Mouse (Mus musculus) natural killer cell, adult 2 months (primary cell): ENCODE data around the gene Myh3.

Experiments used
- DNase-seq, 2 experiments: peaks; one replicate each; pipeline ENCODE4 v3.0.0; 2022; ENCODE audit warnings: low spot score in 2 of 2

The Myh3 gene

GRCm38 (mm10) chr11:67078000-67078399 lies at the start of gene Myh3:
TSS of gene Myh3 (plus strand) at chr11:67078300.
- no peak for DNase-seq

GRCm38 (mm10) chr11:67030904-67031602 lies 47.0 kb upstream of the Myh3 start:
- no peak for DNase-seq

GRCm38 (mm10) chr11:67031603-67031915 lies 46.5 kb upstream of the Myh3 start:
- DNase-seq = no peak

GRCm38 (mm10) chr11:67034775-67035485 lies 43.2 kb upstream of the Myh3 start:
- no peak for DNase-seq

- DNase-seq = no peak
Observed at GRCm38 (mm10) chr11:67036229-67036628, 41.9 kb upstream of the Myh3 start.

GRCm38 (mm10) chr11:67036892-67037291 lies 41.2 kb upstream of the Myh3 start:
- DNase-seq = no peak

GRCm38 (mm10) chr11:67039799-67040198 lies 38.3 kb upstream of the Myh3 start:
- no peak for DNase-seq

- no peak for DNase-seq
Observed at GRCm38 (mm10) chr11:67040483-67040882, 37.6 kb upstream of the Myh3 start.

- DNase-seq = no peak
Observed at GRCm38 (mm10) chr11:67043007-67043406, 35.1 kb upstream of the Myh3 start.

- DNase-seq = no peak
Observed at GRCm38 (mm10) chr11:67044959-67045358, 33.1 kb upstream of the Myh3 start.

- no peak for DNase-seq
Observed at GRCm38 (mm10) chr11:67047199-67047598, 30.9 kb upstream of the Myh3 start.

GRCm38 (mm10) chr11:67048496-67048895 lies 29.6 kb upstream of the Myh3 start:
- DNase-seq = no peak

- no peak for DNase-seq
Observed at GRCm38 (mm10) chr11:67049256-67049655, 28.8 kb upstream of the Myh3 start.

GRCm38 (mm10) chr11:67051676-67052320 lies 26.3 kb upstream of the Myh3 start:
- DNase-seq = no peak

- DNase-seq = peak; percentile 79 to 83
Observed at GRCm38 (mm10) chr11:67052321-67052952, 25.7 kb upstream of the Myh3 start, which contains the start of the genes Adprm and Sco1. TSS of gene Adprm (minus strand) at chr11:67052594. TSS of gene Sco1 (plus strand) at chr11:67052670.

- no peak for DNase-seq
Observed at GRCm38 (mm10) chr11:67054754-67055365, 23.2 kb upstream of the Myh3 start.

- no peak for DNase-seq
Observed at GRCm38 (mm10) chr11:67061311-67061710, 16.8 kb upstream of the Myh3 start.

- no peak for DNase-seq
Observed at GRCm38 (mm10) chr11:67062726-67063125, 15.4 kb upstream of the Myh3 start.

- no peak for DNase-seq
Observed at GRCm38 (mm10) chr11:67067741-67068140, 10.4 kb upstream of the Myh3 start.

- DNase-seq = no peak
Observed at GRCm38 (mm10) chr11:67072615-67073130, 5.4 kb upstream of the Myh3 start.

GRCm38 (mm10) chr11:67075036-67075435 lies 3.1 kb upstream of the Myh3 start:
- no peak for DNase-seq

- DNase-seq = no peak
Observed at GRCm38 (mm10) chr11:67076781-67077180, 1.3 kb upstream of the Myh3 start.
